Mouse (Mus musculus) lung, postnatal 0 days (tissue): ENCODE measurements around the gene Olfr1280.

ENCODE experiments used
- CTCF ChIP-seq: IDR thresholded peaks from 2 replicates; pipeline ENCODE4 v1.5.1; 2016; ENCODE audit warnings: antibody characterized with exemption, mild to moderate bottlenecking
- EP300 ChIP-seq: IDR thresholded peaks from 2 replicates; pipeline ENCODE4 v1.6.1; 2016; ENCODE audit warnings: antibody characterized with exemption, mild to moderate bottlenecking, control low read depth

GRCm38 (mm10) chr2:111335976-111336375 lies 22.2 kb downstream of the Olfr1280 start, which contains the start of gene Olfr1282:
- TF ChIP-seq CTCF = no peak
- no peak for TF ChIP-seq EP300
